11 mouse cellular contexts compared by ENCODE assay signal in genomic region chrX:170675923-170676605, GRCm38 (mm10). TPM values are rescaled to one million over a fixed set of nuclear protein-coding genes. Genes with fewer than 3 reads are reported as not detected.
DNase-seq lines count a peak whose midpoint lies in the region; ATAC-seq lines count a peak whose summit lies in the region.
"Had no signal": no experiment of that assay in that cellular context is flagged by ENCODE, and none has a peak within 500 bp of the region (broad histone marks: within the 10 kb centered on the region; RNA-seq: fewer than 3 reads in every experiment).

No protein-coding gene starts in this region.

- H3K36me3 ChIP-seq in hindbrain, embryonic 11.5 days (ENCODE audit: control insufficient read depth, insufficient read depth, low read length) = peaks cover 14% of the 10 kb centered on the region; the same call in 1 of the 2 replicates
- peaks cover 51% of the 10 kb centered on the region for H3K36me3 ChIP-seq in hindbrain, embryonic 10.5 days
- peaks cover 20% of the 10 kb centered on the region; the same call in 1 of the 2 replicates for H3K36me3 ChIP-seq in embryonic facial prominence, embryonic 15.5 days
- H3K36me3 ChIP-seq in midbrain, embryonic 13.5 days = peaks cover 43% of the 10 kb centered on the region

- no peaks in the 10 kb centered on the region for H3K4me1 ChIP-seq in hindbrain, embryonic 11.5 days (replicated peaks; ENCODE audit: control insufficient read depth, insufficient read depth, low read length)
- no peaks in the 10 kb centered on the region for H3K4me1 ChIP-seq in hindbrain, embryonic 10.5 days (replicated peaks)
- H3K4me1 ChIP-seq in embryonic facial prominence, embryonic 15.5 days = no peaks in the 10 kb centered on the region
- no peaks in the 10 kb centered on the region for H3K4me1 ChIP-seq in midbrain, embryonic 13.5 days (replicated peaks)

- peaks cover 37% of the 10 kb centered on the region for H3K9me3 ChIP-seq in hindbrain, embryonic 11.5 days (ENCODE audit: control insufficient read depth, low read length)
- H3K9me3 ChIP-seq in hindbrain, embryonic 10.5 days = peaks cover 55% of the 10 kb centered on the region
- H3K9me3 ChIP-seq in embryonic facial prominence, embryonic 15.5 days (replicated peaks) = peaks cover 35% of the 10 kb centered on the region
- H3K9me3 ChIP-seq in midbrain, embryonic 13.5 days = peaks cover 50% of the 10 kb centered on the region

- 93% methylated on average over 18 of the region's 39 CpGs for WGBS in hindbrain, embryonic 11.5 days
- 98% methylated on average over 39 of the region's 39 CpGs for WGBS in hindbrain, embryonic 10.5 days
- 97% methylated on average over 39 of the region's 39 CpGs for WGBS in embryonic facial prominence, embryonic 15.5 days
- 97% methylated on average over 38 of the region's 39 CpGs for WGBS in midbrain, embryonic 13.5 days

- no peak overlapping the region for H3K27ac ChIP-seq in hindbrain, embryonic 11.5 days (ENCODE audit: low read depth, low read length)
- H3K27ac ChIP-seq in hindbrain, embryonic 10.5 days = no peak overlapping the region
- no peak overlapping the region for H3K27ac ChIP-seq in embryonic facial prominence, embryonic 15.5 days (replicated peaks)
- no peak overlapping the region for H3K27ac ChIP-seq in midbrain, embryonic 13.5 days

- no peak overlapping the region for H3K4me2 ChIP-seq in hindbrain, embryonic 11.5 days (replicated peaks; ENCODE audit: low read depth, low read length)
- H3K4me2 ChIP-seq in embryonic facial prominence, embryonic 15.5 days (replicated peaks) = no peak overlapping the region
- no peak overlapping the region for H3K4me2 ChIP-seq in midbrain, embryonic 13.5 days (replicated peaks)

- DNase-seq in hindbrain, embryonic 11.5 days (ENCODE audit: low spot score) = peak; percentile 44
- no peak for DNase-seq in hindbrain, embryonic 10.5 days (ENCODE audit: low spot score)
- DNase-seq in CD4-positive, CD25-positive, alpha-beta regulatory T cell, adult 2 months (ENCODE audit: low read depth, low spot score) = peak; percentile 72
- no peak for DNase-seq in layer of hippocampus, postnatal 10 days (ENCODE audit: low spot score in 2 of 2)
- DNase-seq in adrenal gland, postnatal 4 days (ENCODE audit: low spot score in 2 of 2) = no peak
- DNase-seq: heart, postnatal 14 days had no signal

- H3K4me3 ChIP-seq in hindbrain, embryonic 11.5 days (ENCODE audit: low read depth, low read length) = no peak overlapping the region
- H3K4me3 ChIP-seq in hindbrain, embryonic 10.5 days = no peak overlapping the region
- H3K4me3 ChIP-seq in embryonic facial prominence, embryonic 15.5 days (replicated peaks) = no peak overlapping the region
- H3K4me3 ChIP-seq in midbrain, embryonic 13.5 days (replicated peaks) = no peak overlapping the region

- no peaks in the 10 kb centered on the region for H3K27me3 ChIP-seq in hindbrain, embryonic 11.5 days (ENCODE audit: control insufficient read depth, insufficient read depth, low read length)
- H3K27me3 ChIP-seq in hindbrain, embryonic 10.5 days (ENCODE audit: insufficient read depth, poor library complexity, severe bottlenecking) = no peaks in the 10 kb centered on the region
- no peaks in the 10 kb centered on the region for H3K27me3 ChIP-seq in embryonic facial prominence, embryonic 15.5 days
- no peaks in the 10 kb centered on the region for H3K27me3 ChIP-seq in midbrain, embryonic 13.5 days

- peak; percentile 62 for ATAC-seq in hindbrain, embryonic 11.5 days (ENCODE audit: low FRiP score)
- ATAC-seq in embryonic facial prominence, embryonic 15.5 days (ENCODE audit: insufficient number of reproducible peaks, low FRiP score, low TSS enrichment, low read depth) = 0 out of 2 replicates have a peak, but pooled peaks have one; percentile 29
- 0 out of 2 replicates have a peak, but pooled peaks have one; percentile 13 for ATAC-seq in midbrain, embryonic 13.5 days
- no peak for ATAC-seq in cerebellum, adult (ENCODE audit: insufficient number of reproducible peaks, low FRiP score, low TSS enrichment)

- H3K9ac ChIP-seq in hindbrain, embryonic 11.5 days (ENCODE audit: low read depth, low read length) = no peak overlapping the region
- no peak overlapping the region for H3K9ac ChIP-seq in embryonic facial prominence, embryonic 15.5 days
- H3K9ac ChIP-seq in midbrain, embryonic 13.5 days (replicated peaks) = no peak overlapping the region

RNA-seq across cellular contexts. Expression of gene Asmt, which starts 3.6 kb away (rescaled TPM):
- not detected in 2 replicates for polyA plus RNA-seq in hindbrain, embryonic 11.5 days (2014; fragmentation: Nextera tagmentation; extraction: Ambion mirVana)
- polyA plus RNA-seq in hindbrain, embryonic 10.5 days (2016; fragmentation: Nextera tagmentation; extraction: Ambion mirVana) = not detected in 2 replicates
- polyA plus RNA-seq in embryonic facial prominence, embryonic 15.5 days (2015; fragmentation: Nextera tagmentation; extraction: Ambion mirVana) = not detected in 2 replicates
- polyA plus RNA-seq in midbrain, embryonic 13.5 days (2015; fragmentation: Nextera tagmentation; extraction: Ambion mirVana) = not detected in 2 replicates
- not detected for total RNA-seq in layer of hippocampus, postnatal 10 days (2021)
- under 1 TPM in 1 of 2 experiments, not detected in 1; 0.34 TPM for total RNA-seq in adrenal gland, postnatal 4 days (2021)
- total RNA-seq: heart, postnatal 14 days had no signal
- polyA plus RNA-seq: liver, embryonic 16.5 days; spleen, adult 2 months had no signal

Comparison
In these comparisons a context has a peak if more than half of its experiments do, and no peak if none do; other contexts are left out.
1. DNase-seq: peak in hindbrain, embryonic 11.5 days (single experiment) and CD4-positive, CD25-positive, alpha-beta regulatory T cell, adult 2 months (single experiment); none in hindbrain, embryonic 10.5 days (single experiment), layer of hippocampus, postnatal 10 days (0 of 2) and adrenal gland, postnatal 4 days (0 of 2).